Mouse (Mus musculus) heart, postnatal 0 days (tissue): ENCODE results near the gene Gm20521.

Source experiments
- CTCF ChIP-seq: IDR thresholded peaks from 2 replicates; pipeline ENCODE4 v1.5.1; 2016; ENCODE audit warnings: antibody characterized with exemption, control low read depth, low read depth
- EP300 ChIP-seq: IDR thresholded peaks from 2 replicates; pipeline ENCODE4 v1.6.1; 2016; ENCODE audit warnings: antibody characterized with exemption, low read depth

DNA sequence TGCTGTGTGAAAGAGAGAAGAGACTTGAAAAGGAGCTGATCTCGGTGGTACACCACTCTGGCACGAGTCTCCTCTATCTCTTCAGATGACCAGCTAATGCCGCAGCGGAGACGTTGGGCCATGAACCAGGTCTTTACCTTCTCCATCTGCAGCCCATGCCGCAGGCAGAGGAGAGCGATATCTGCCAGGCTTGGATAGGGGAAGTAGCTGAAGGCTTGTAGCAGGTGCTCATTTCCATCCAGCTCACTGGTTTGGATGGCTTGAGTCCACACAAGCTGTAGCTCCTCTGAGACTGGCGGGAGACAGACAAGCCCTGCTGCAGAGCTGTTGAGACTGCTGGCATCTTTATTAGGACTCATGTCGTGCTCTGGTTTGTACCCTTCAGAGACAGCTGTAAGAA, 25.4 kb upstream of the Gm20521 start:
- TF ChIP-seq CTCF = no peak
- TF ChIP-seq EP300 = no peak
